Mouse (Mus musculus): ENCODE measurements around the gene Pnpo. TPM values are rescaled to one million over a fixed set of nuclear protein-coding genes. Genes with fewer than 3 reads are reported as not detected.
A peak's percentile ranks its signal among the peaks of the same experiment; 100 is the strongest.

Gene Pnpo
- polyA plus RNA-seq, 1 experiment: 57.0 TPM

GRCm38 (mm10) chr11:96977606-96978400 is 34.0 kb upstream of the Pnpo start:
- Histone ChIP-seq H3K4me3 (ENCODE audit: extremely low read depth, insufficient read depth, insufficient read length) (peak overlapping the region; percentile 97), H3K27me3 (ENCODE audit: control insufficient read depth, insufficient read depth, low read length) (no peaks in the 10 kb centered on the region), H3K36me3 (ENCODE audit: control insufficient read depth, insufficient read depth, low read length) (0 out of 2 replicates have a peak, but pooled peaks cover 1% of the 10 kb centered on the region), H3K27ac (ENCODE audit: insufficient read depth, low read length) (peak overlapping the region; percentile 98), H3K4me1 (ENCODE audit: control insufficient read depth, insufficient read depth, insufficient read length) (no peaks in the 10 kb centered on the region; the same call in 1 of the 2 replicates)
- no peak for TF ChIP-seq CTCF (IDR thresholded peaks at IDR 0.05; ENCODE audit: extremely low read depth, insufficient read depth, insufficient read length, insufficient replicate concordance)
- TF ChIP-seq POLR2A (IDR thresholded peaks at IDR 0.05; ENCODE audit: low read depth, low read length): peak; percentile 84; the same call in 1 of the 2 replicates
- 1% methylated on average over 43 of the region's 45 CpGs for WGBS
- peak; percentile 96 to 100 for DNase-seq (ENCODE audit: low read depth in 1 of 2, low spot score in 2 of 2)

GRCm38 (mm10) chr11:96976911-96977591 is 33.3 kb upstream of the Pnpo start:
- Histone ChIP-seq H3K4me1 (ENCODE audit: control insufficient read depth, insufficient read depth, insufficient read length) (no peaks in the 10 kb centered on the region; the same call in 1 of the 2 replicates), H3K27me3 (ENCODE audit: control insufficient read depth, insufficient read depth, low read length) (no peaks in the 10 kb centered on the region), H3K36me3 (ENCODE audit: control insufficient read depth, insufficient read depth, low read length) (0 out of 2 replicates have a peak, but pooled peaks cover 1% of the 10 kb centered on the region), H3K27ac (ENCODE audit: insufficient read depth, low read length) (peak overlapping the region; percentile 98), H3K4me3 (ENCODE audit: extremely low read depth, insufficient read depth, insufficient read length) (peak overlapping the region; percentile 97)
- TF ChIP-seq POLR2A (IDR thresholded peaks at IDR 0.05; ENCODE audit: low read depth, low read length): peak; percentile 30; the same call in 1 of the 2 replicates
- no peak for TF ChIP-seq CTCF (IDR thresholded peaks at IDR 0.05; ENCODE audit: extremely low read depth, insufficient read depth, insufficient read length, insufficient replicate concordance)
- 2% methylated on average over 47 of the region's 50 CpGs for WGBS
- DNase-seq (ENCODE audit: low read depth in 1 of 2, low spot score in 2 of 2): peak; percentile 76 to 82

GRCm38 (mm10) chr11:96976379-96976687 is 32.5 kb upstream of the Pnpo start:
- DNase-seq (ENCODE audit: low read depth in 1 of 2, low spot score in 2 of 2): no peak
- Histone ChIP-seq H3K4me1 (ENCODE audit: control insufficient read depth, insufficient read depth, insufficient read length) (no peaks in the 10 kb centered on the region; the same call in 1 of the 2 replicates), H3K27ac (ENCODE audit: insufficient read depth, low read length) (peak overlapping the region; percentile 51), H3K36me3 (ENCODE audit: control insufficient read depth, insufficient read depth, low read length) (0 out of 2 replicates have a peak, but pooled peaks cover 1% of the 10 kb centered on the region), H3K4me3 (ENCODE audit: extremely low read depth, insufficient read depth, insufficient read length) (no peak overlapping the region; the same call in 1 of the 2 replicates), H3K27me3 (ENCODE audit: control insufficient read depth, insufficient read depth, low read length) (no peaks in the 10 kb centered on the region)
- 47% methylated on average over 3 of the region's 3 CpGs for WGBS
- no peak for TF ChIP-seq POLR2A (IDR thresholded peaks at IDR 0.05; ENCODE audit: low read depth, low read length)
- no peak for TF ChIP-seq CTCF (IDR thresholded peaks at IDR 0.05; ENCODE audit: extremely low read depth, insufficient read depth, insufficient read length, insufficient replicate concordance)

GRCm38 (mm10) chr11:96975511-96976378 is 32.0 kb upstream of the Pnpo start:
- TF ChIP-seq POLR2A (IDR thresholded peaks at IDR 0.05; ENCODE audit: low read depth, low read length) (no peak), CTCF (IDR thresholded peaks at IDR 0.05; ENCODE audit: extremely low read depth, insufficient read depth, insufficient read length, insufficient replicate concordance) (no peak)
- no peak for DNase-seq (ENCODE audit: low read depth in 1 of 2, low spot score in 2 of 2)
- Histone ChIP-seq H3K36me3 (ENCODE audit: control insufficient read depth, insufficient read depth, low read length) (0 out of 2 replicates have a peak, but pooled peaks cover 1% of the 10 kb centered on the region), H3K4me3 (ENCODE audit: extremely low read depth, insufficient read depth, insufficient read length) (no peak overlapping the region), H3K27me3 (ENCODE audit: control insufficient read depth, insufficient read depth, low read length) (no peaks in the 10 kb centered on the region), H3K4me1 (ENCODE audit: control insufficient read depth, insufficient read depth, insufficient read length) (peaks cover 2% of the 10 kb centered on the region; the same call in 1 of the 2 replicates), H3K27ac (ENCODE audit: insufficient read depth, low read length) (peak overlapping the region; percentile 51)
- WGBS: 87% methylated on average over 10 of the region's 10 CpGs

- Histone ChIP-seq H3K4me3 (ENCODE audit: extremely low read depth, insufficient read depth, insufficient read length) (no peak overlapping the region), H3K4me1 (ENCODE audit: control insufficient read depth, insufficient read depth, insufficient read length) (peaks cover 2% of the 10 kb centered on the region; the same call in 1 of the 2 replicates), H3K36me3 (ENCODE audit: control insufficient read depth, insufficient read depth, low read length) (0 out of 2 replicates have a peak, but pooled peaks cover 1% of the 10 kb centered on the region), H3K27ac (ENCODE audit: insufficient read depth, low read length) (peak overlapping the region; percentile 44; the same call in 1 of the 2 replicates), H3K27me3 (ENCODE audit: control insufficient read depth, insufficient read depth, low read length) (no peaks in the 10 kb centered on the region)
- TF ChIP-seq POLR2A (IDR thresholded peaks at IDR 0.05; ENCODE audit: low read depth, low read length): no peak
- TF ChIP-seq CTCF (IDR thresholded peaks at IDR 0.05; ENCODE audit: extremely low read depth, insufficient read depth, insufficient read length, insufficient replicate concordance): no peak
- no peak for DNase-seq (ENCODE audit: low read depth in 1 of 2, low spot score in 2 of 2)
- 60% methylated on average over 5 of the region's 5 CpGs for WGBS
Measured at GRCm38 (mm10) chr11:96974813-96975212, 31.0 kb upstream of the Pnpo start.

GRCm38 (mm10) chr11:96973426-96973964 is 29.7 kb upstream of the Pnpo start:
- WGBS: 94% methylated on average over 5 of the region's 5 CpGs
- Histone ChIP-seq H3K4me3 (ENCODE audit: extremely low read depth, insufficient read depth, insufficient read length) (no peak overlapping the region), H3K27ac (ENCODE audit: insufficient read depth, low read length) (peak overlapping the region; percentile 32), H3K4me1 (ENCODE audit: control insufficient read depth, insufficient read depth, insufficient read length) (peaks cover 7% of the 10 kb centered on the region; the same call in 1 of the 2 replicates), H3K36me3 (ENCODE audit: control insufficient read depth, insufficient read depth, low read length) (0 out of 2 replicates have a peak, but pooled peaks cover 1% of the 10 kb centered on the region), H3K27me3 (ENCODE audit: control insufficient read depth, insufficient read depth, low read length) (no peaks in the 10 kb centered on the region)
- no peak for DNase-seq (ENCODE audit: low read depth in 1 of 2, low spot score in 2 of 2)
- TF ChIP-seq POLR2A (IDR thresholded peaks at IDR 0.05; ENCODE audit: low read depth, low read length) (no peak), CTCF (IDR thresholded peaks at IDR 0.05; ENCODE audit: extremely low read depth, insufficient read depth, insufficient read length, insufficient replicate concordance) (no peak)

Data from spleen, adult 2 months (tissue).